14 mouse cellular contexts compared by ENCODE assay signal in genomic region chr10:56884456-56885410, GRCm38 (mm10).
DNase-seq lines count a peak whose midpoint lies in the region; ATAC-seq and TF ChIP-seq lines count a peak whose summit lies in the region.
"Had no signal": no experiment of that assay in that cellular context is flagged by ENCODE, and none has a peak within 500 bp of the region (broad histone marks: within the 10 kb centered on the region; RNA-seq: fewer than 3 reads in every experiment).

No protein-coding gene starts in this region.

- DNase-seq in heart, postnatal 14 days = no peak
- DNase-seq in R1 (ENCODE audit: low read depth, low spot score) = peak; percentile 7
- peak; percentile 26 for DNase-seq in brain, embryonic 14.5 days (ENCODE audit: low read depth)
- DNase-seq in midbrain, embryonic 14.5 days = no peak
- no peak for DNase-seq in thymus, postnatal 36 days
- DNase-seq in right cerebral cortex, postnatal 14 days = no peak
- DNase-seq: cerebellum, adult 11-12 months; gastrocnemius, adult 2 months had no signal

- H3K27me3 ChIP-seq in heart, embryonic 15.5 days = no peaks in the 10 kb centered on the region
- H3K27me3 ChIP-seq in kidney, embryonic 15.5 days = no peaks in the 10 kb centered on the region
- H3K27me3 ChIP-seq in midbrain, embryonic 14.5 days (ENCODE audit: control insufficient read depth, insufficient read depth, low read length) = no peaks in the 10 kb centered on the region
- H3K27me3 ChIP-seq: embryonic facial prominence, embryonic 15.5 days; midbrain, embryonic 12.5 days had no signal

- H3K9ac ChIP-seq in heart, embryonic 15.5 days = no peak overlapping the region
- no peak overlapping the region for H3K9ac ChIP-seq in kidney, embryonic 15.5 days
- H3K9ac ChIP-seq in midbrain, embryonic 14.5 days (replicated peaks; ENCODE audit: low read length) = no peak overlapping the region
- H3K9ac ChIP-seq: embryonic facial prominence, embryonic 15.5 days; liver, embryonic 14.5 days; midbrain, embryonic 12.5 days had no signal

- H3K36me3 ChIP-seq in heart, embryonic 15.5 days = no peaks in the 10 kb centered on the region
- H3K36me3 ChIP-seq in kidney, embryonic 15.5 days = no peaks in the 10 kb centered on the region
- H3K36me3 ChIP-seq in midbrain, embryonic 14.5 days (ENCODE audit: control insufficient read depth, insufficient read depth, low read length) = no peaks in the 10 kb centered on the region
- H3K36me3 ChIP-seq: embryonic facial prominence, embryonic 15.5 days; midbrain, embryonic 12.5 days had no signal

- peak; percentile 69 for ATAC-seq in heart, embryonic 15.5 days (replicated peaks; ENCODE audit: insufficient number of reproducible peaks, insufficient read depth, low FRiP score, low read depth)
- ATAC-seq in kidney, embryonic 15.5 days (replicated peaks; ENCODE audit: low FRiP score) = peak; percentile 52
- no peak for ATAC-seq in midbrain, embryonic 14.5 days (ENCODE audit: low FRiP score, low TSS enrichment)
- ATAC-seq: hindbrain, embryonic 16.5 days had no signal

- no peak overlapping the region for H3K4me2 ChIP-seq in heart, embryonic 15.5 days
- no peak overlapping the region for H3K4me2 ChIP-seq in kidney, embryonic 15.5 days
- H3K4me2 ChIP-seq in midbrain, embryonic 14.5 days (ENCODE audit: low read length) = no peak overlapping the region
- H3K4me2 ChIP-seq: embryonic facial prominence, embryonic 15.5 days; midbrain, embryonic 12.5 days had no signal

- no peak for TF ChIP-seq POLR2A in brain, embryonic 14.5 days (IDR thresholded peaks at IDR 0.05; ENCODE audit: borderline replicate concordance, extremely low read depth, insufficient read depth, insufficient read length, poor library complexity, severe bottlenecking)

- no peak for TF ChIP-seq CTCF in brain, embryonic 14.5 days (IDR thresholded peaks at IDR 0.05; ENCODE audit: borderline replicate concordance, extremely low read depth, insufficient read depth, insufficient read length)

- no peaks in the 10 kb centered on the region for H3K4me1 ChIP-seq in heart, embryonic 15.5 days (replicated peaks)
- H3K4me1 ChIP-seq in kidney, embryonic 15.5 days = 0 out of 2 replicates have a peak, but pooled peaks cover 3% of the 10 kb centered on the region
- no peaks in the 10 kb centered on the region for H3K4me1 ChIP-seq in midbrain, embryonic 14.5 days (ENCODE audit: control insufficient read depth, insufficient read depth, low read length)
- H3K4me1 ChIP-seq: embryonic facial prominence, embryonic 15.5 days; midbrain, embryonic 12.5 days had no signal

- no peak overlapping the region for H3K4me3 ChIP-seq in heart, embryonic 15.5 days
- H3K4me3 ChIP-seq in kidney, embryonic 15.5 days (replicated peaks) = no peak overlapping the region
- H3K4me3 ChIP-seq in midbrain, embryonic 14.5 days (replicated peaks; ENCODE audit: low read depth, low read length) = no peak overlapping the region
- H3K4me3 ChIP-seq: embryonic facial prominence, embryonic 15.5 days; gastrocnemius, adult 2 months; midbrain, embryonic 12.5 days had no signal

- no peaks in the 10 kb centered on the region for H3K9me3 ChIP-seq in heart, embryonic 15.5 days (replicated peaks)
- H3K9me3 ChIP-seq in kidney, embryonic 15.5 days (replicated peaks) = no peaks in the 10 kb centered on the region
- H3K9me3 ChIP-seq in midbrain, embryonic 14.5 days (ENCODE audit: control insufficient read depth, low read length) = 0 out of 2 replicates have a peak, but pooled peaks cover 3% of the 10 kb centered on the region
- H3K9me3 ChIP-seq: embryonic facial prominence, embryonic 15.5 days; midbrain, embryonic 12.5 days had no signal

- WGBS in heart, embryonic 15.5 days = 60% methylated on average over 4 of the region's 4 CpGs
- WGBS in kidney, embryonic 15.5 days = 60% methylated on average over 4 of the region's 4 CpGs
- 87% methylated on average over 4 of the region's 4 CpGs for WGBS in midbrain, embryonic 14.5 days

- no peak overlapping the region for H3K27ac ChIP-seq in heart, embryonic 15.5 days
- no peak overlapping the region for H3K27ac ChIP-seq in kidney, embryonic 15.5 days
- H3K27ac ChIP-seq in midbrain, embryonic 14.5 days (replicated peaks; ENCODE audit: low read depth, low read length) = no peak overlapping the region
- H3K27ac ChIP-seq: embryonic facial prominence, embryonic 15.5 days; gastrocnemius, adult 2 months; liver, embryonic 14.5 days; midbrain, embryonic 12.5 days had no signal

- intact Hi-C loops in heart, postnatal 14 days (cut with DNase I) = no loop called here

Comparison
In these comparisons a context has a peak if more than half of its experiments do, and no peak if none do; other contexts are left out.
1. DNase-seq: peak in R1 (single experiment) and brain, embryonic 14.5 days (single experiment); none in heart, postnatal 14 days (0 of 2), midbrain, embryonic 14.5 days (single experiment), thymus, postnatal 36 days (0 of 2) and right cerebral cortex, postnatal 14 days (single experiment).